Mouse (Mus musculus): ENCODE measurements around the gene Zhx3.

The Zhx3 gene

GRCm38 (mm10) chr2:160872890-160873382, at the start of gene Zhx3:
TSS of gene Zhx3 (minus strand) at chr2:160872998.
- DNase-seq (ENCODE audit: low spot score) = peak; percentile 86

- DNase-seq (ENCODE audit: low spot score) = no peak
Measured at GRCm38 (mm10) chr2:160921285-160921684, 48.5 kb upstream of the Zhx3 start.

GRCm38 (mm10) chr2:160918930-160919215, 46.1 kb upstream of the Zhx3 start:
- DNase-seq (ENCODE audit: low spot score) = no peak

- DNase-seq (ENCODE audit: low spot score) = no peak
Measured at GRCm38 (mm10) chr2:160918154-160918929, 45.5 kb upstream of the Zhx3 start.

- DNase-seq (ENCODE audit: low spot score) = no peak
Measured at GRCm38 (mm10) chr2:160917313-160917712, 44.5 kb upstream of the Zhx3 start.

- DNase-seq (ENCODE audit: low spot score) = no peak
Measured at GRCm38 (mm10) chr2:160916714-160917113, 43.9 kb upstream of the Zhx3 start.

GRCm38 (mm10) chr2:160915821-160916610, 43.2 kb upstream of the Zhx3 start:
- DNase-seq (ENCODE audit: low spot score) = no peak

GRCm38 (mm10) chr2:160914656-160915055, 41.9 kb upstream of the Zhx3 start:
- DNase-seq (ENCODE audit: low spot score) = no peak

- DNase-seq (ENCODE audit: low spot score) = no peak
Measured at GRCm38 (mm10) chr2:160912231-160912671, 39.5 kb upstream of the Zhx3 start, which contains the start of gene Emilin3. TSS of gene Emilin3 (minus strand) at chr2:160912328.

- no peak for DNase-seq (ENCODE audit: low spot score)
Measured at GRCm38 (mm10) chr2:160911558-160912201, 38.9 kb upstream of the Zhx3 start.

GRCm38 (mm10) chr2:160910633-160911032, 37.8 kb upstream of the Zhx3 start:
- DNase-seq (ENCODE audit: low spot score) = no peak

GRCm38 (mm10) chr2:160908607-160909006, 35.8 kb upstream of the Zhx3 start:
- DNase-seq (ENCODE audit: low spot score) = no peak

GRCm38 (mm10) chr2:160906101-160906500, 33.3 kb upstream of the Zhx3 start:
- DNase-seq (ENCODE audit: low spot score) = no peak

- no peak for DNase-seq (ENCODE audit: low spot score)
Measured at GRCm38 (mm10) chr2:160905301-160905700, 32.5 kb upstream of the Zhx3 start.

- no peak for DNase-seq (ENCODE audit: low spot score)
Measured at GRCm38 (mm10) chr2:160901656-160902412, 29.0 kb upstream of the Zhx3 start.

- no peak for DNase-seq (ENCODE audit: low spot score)
Measured at GRCm38 (mm10) chr2:160891697-160892096, 18.9 kb upstream of the Zhx3 start.

GRCm38 (mm10) chr2:160891045-160891444, 18.2 kb upstream of the Zhx3 start:
- DNase-seq (ENCODE audit: low spot score) = peak; percentile 29

GRCm38 (mm10) chr2:160887859-160888258, 15.1 kb upstream of the Zhx3 start:
- peak; percentile 62 for DNase-seq (ENCODE audit: low spot score)

GRCm38 (mm10) chr2:160887284-160887683, 14.5 kb upstream of the Zhx3 start:
- DNase-seq (ENCODE audit: low spot score) = peak; percentile 71

- DNase-seq (ENCODE audit: low spot score) = no peak
Measured at GRCm38 (mm10) chr2:160886221-160886620, 13.4 kb upstream of the Zhx3 start.

- peak; percentile 38 for DNase-seq (ENCODE audit: low spot score)
Measured at GRCm38 (mm10) chr2:160884830-160885229, 12.0 kb upstream of the Zhx3 start.

GRCm38 (mm10) chr2:160883912-160884311, 11.1 kb upstream of the Zhx3 start:
- DNase-seq (ENCODE audit: low spot score) = no peak

All from urinary bladder, postnatal 25 days (tissue).